Mouse (Mus musculus): ENCODE data around the gene Ube2a.

- TF ChIP-seq CTCF (conservative IDR thresholded peaks at IDR 0.05; ENCODE audit: low read length) (no peak), POU5F1 (IDR thresholded peaks at IDR 0.05; ENCODE audit: borderline replicate concordance, low read length) (no peak)
Observed at GRCm38 (mm10) chrX:36874704-36875128, 1.0 kb downstream of the Ube2a start.
